Mouse (Mus musculus) CD8-positive naive resting alpha-beta T cell, adult 2 months (primary cell): ENCODE measurements at regions not wholly inside any gene's neighbourhood (a gene's known extent, or its start where the extent isn't known, plus 50 kb on each side); places are given as distances from the start of the nearest gene placed in this dataset.

Experiments used
- DNase-seq, 2 experiments: peaks; one replicate each; pipeline ENCODE4 v3.0.0; 2022; ENCODE audit warnings: low read depth in 2 of 2, low spot score in 2 of 2

DNA sequence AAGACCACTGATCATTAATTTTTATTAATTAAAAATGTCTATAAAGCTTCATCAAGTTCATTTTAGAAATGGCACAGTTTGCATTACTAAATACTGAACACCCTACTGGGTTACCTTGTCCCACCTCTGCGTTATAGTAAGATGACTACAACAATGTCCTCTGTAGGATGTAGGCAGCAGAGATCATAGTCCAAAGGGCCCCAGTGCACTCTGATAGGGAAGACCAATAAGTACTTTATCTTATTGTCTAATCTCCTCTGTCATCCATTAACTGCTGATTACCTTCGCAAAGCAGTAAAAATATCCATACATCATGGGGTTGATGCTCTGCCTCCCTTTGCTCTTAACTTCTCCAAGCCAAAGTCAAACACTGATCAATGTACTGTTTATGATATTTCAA, 662.1 kb downstream of the Psat1 start:
- no peak for DNase-seq

DNA sequence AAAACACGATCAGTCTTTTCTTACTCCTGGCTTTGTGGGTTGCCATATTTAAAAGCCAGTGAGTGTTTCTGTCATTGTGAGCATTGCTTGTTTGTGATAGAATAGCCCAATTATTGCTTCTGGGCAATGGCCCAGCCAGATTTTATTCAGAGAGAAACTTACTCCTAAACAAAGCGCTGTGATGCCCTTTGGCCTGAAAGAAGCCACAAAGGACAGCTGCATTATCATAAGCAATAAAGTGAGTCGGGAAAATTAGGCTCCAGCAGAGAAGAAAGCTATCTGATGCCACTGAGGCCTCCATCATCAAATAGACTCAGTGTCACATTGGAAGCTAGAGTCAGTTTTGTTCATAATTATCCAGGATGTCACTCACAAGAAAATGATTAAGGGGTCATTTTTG, 644.9 kb upstream of the Tle4 start:
- no peak for DNase-seq

DNA sequence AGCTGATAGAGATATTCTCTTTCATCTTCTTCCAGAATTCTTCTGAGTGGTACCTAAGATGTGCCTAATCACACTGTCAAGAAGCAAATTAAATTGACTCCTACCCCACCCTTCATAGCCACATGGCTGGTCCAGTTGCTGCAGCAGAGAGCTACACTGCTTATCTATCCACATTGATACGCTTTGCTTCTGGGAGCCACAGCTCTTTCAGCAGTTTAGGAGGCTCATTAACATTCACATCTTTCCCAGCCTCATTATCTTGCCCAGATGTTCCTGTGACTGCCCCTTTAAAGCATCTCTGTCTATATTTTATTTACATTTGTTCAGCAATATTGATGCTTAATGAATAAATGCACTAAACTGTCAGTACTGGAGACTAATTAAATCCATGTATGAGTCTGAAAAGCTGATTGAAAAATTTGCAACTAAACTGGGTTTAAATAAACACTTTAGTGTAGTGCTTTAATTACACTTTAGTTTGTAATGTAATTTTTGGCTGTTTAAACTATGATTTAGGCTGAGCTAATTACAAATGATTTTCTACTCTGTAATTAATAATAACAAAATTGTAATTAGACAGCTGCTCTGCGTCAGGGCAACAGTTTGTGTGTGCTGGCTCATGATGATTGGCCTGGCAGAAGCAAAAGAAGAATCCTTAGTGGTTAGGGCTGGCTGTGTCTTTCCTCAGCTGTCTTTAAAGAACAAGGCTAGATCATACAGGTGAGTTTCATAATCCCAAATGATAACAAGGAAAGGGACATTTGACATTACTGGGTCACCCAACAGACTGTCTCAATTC, 632.5 kb upstream of the Tle4 start:
- DNase-seq, result no peak

DNA sequence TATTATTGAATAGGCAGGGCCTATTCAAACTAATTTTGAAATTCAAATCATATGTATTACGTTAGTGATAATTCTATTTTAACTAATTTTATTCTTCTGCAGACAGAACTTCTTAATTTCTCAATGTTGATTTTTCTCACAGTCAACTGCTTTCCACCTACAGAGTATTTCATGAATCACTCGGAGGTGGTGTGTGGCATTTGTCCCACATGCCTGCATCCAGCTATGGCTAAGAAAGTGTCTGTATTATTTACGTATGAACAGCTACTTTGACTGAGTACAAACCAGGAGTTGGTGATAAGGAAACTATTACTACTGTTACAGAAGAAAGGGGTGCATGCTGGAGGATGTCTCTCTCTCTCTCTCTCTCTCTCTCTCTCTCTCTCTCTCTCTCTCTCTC, 619.5 kb upstream of the Tle4 start:
- DNase-seq, result no peak

DNA sequence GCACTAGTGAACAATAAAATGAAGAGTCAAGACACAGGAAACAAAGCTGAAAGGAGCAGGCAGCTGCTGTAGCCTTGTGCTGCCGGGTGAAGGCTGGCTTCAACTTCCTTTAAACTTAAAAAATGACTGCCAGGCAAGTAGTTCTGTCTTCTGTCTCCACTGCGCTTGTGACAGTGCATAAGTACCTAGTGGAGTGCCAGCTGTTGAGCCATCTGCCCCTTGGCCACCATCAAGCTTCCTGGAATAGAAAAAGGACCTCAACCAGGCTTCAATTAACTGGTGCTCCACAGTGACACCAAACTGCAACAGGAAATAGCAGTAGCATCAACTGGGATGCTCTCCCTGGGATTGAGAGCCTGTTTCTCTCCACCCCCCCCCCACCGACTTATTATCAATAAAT, 616.8 kb upstream of the Tle4 start:
- DNase-seq, result no peak

DNA sequence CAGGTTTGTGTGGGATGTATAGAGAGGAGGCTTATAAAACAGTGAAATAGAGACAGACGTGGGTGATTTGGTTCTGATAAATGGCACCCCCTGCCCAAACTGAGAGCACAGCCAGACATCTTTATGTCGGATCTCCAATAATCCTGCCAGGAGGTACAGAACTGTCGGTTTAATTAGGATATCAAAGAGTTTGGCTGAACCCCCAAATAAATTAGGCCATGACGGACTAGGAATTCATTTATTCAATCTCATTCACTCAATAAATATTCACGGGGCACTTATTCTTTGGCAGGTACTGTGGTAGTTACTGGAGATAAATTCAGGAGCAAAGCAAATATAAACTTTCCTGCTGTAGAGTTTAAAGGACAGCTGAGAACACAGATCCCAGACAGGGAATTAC, 615.0 kb upstream of the Tle4 start:
- no peak for DNase-seq

DNA sequence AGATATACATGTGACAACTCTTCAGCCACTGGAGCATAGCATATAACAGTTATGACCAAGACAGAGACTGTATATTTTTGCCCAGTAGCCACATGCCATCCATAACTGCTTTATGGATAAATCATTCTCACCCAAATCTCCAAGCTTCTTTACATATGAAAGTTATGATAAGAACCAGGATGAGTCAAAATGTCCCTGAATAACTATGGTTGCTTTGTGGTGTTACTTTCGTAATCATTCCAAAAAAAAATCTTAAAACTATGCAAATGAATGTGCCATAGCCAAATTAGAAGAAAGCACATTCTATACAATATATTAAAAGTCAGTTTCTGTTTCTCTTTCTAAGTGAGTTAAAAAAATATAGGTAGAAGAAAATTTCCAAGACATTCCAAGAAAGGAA, 605.2 kb upstream of the Tle4 start:
- no peak for DNase-seq

DNA sequence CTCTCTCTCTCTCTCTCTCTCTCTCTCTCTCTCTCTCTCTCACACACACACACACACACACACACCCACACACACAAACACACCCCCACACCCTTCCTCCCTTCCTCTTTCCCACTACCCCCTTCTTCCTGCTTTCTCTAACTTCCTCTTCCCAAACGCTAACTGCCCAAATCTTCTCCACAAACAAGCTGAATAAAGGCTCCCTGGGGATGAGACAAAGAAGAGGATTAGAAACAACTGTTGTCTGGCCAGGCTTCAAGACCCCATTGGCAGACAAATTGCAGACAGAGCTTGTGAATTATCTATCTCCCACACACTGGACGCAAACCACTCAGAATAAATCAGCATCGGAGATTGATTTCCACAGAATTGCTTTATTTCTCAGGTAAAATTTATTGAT, 603.4 kb upstream of the Tle4 start:
- DNase-seq, result no peak

DNA sequence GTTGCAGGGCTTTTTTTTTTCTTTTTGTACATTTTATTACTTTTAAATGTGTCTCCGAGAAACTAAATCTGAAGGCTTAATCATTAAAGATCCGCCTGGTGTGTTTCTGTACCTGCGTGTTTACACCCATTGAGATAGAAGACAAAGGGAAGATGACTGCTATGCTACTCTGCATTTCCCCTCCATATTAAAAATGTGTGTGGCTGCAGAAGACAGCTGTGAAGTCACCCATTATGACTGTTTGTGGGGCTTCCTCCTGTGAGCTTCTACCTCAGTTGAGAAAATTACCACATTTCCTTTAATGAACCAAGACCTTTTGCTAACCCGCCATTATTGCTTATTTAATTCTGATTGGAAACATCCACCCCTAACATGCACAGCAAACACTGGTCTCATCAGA, 602.9 kb upstream of the Tle4 start:
- no peak for DNase-seq

DNA sequence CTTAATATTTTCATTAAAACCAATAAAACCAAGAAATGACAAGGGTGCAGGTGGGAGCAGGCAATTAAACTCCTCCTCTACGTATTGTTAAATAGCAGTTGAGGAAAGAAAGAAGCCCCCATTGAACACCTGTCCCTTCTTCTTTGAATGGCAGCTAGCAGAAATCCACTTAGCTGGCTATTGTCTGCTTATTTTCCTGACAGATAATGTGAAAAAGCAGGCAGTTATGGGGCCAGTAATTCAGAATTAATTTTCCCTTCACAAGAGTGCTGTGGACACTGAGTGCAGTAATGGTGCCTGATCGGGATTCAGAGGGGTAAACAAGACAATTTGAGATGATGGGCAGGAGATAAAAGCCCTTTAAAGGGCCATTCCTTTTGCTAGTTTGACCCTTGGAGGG, 602.5 kb upstream of the Tle4 start:
- DNase-seq, result no peak

DNA sequence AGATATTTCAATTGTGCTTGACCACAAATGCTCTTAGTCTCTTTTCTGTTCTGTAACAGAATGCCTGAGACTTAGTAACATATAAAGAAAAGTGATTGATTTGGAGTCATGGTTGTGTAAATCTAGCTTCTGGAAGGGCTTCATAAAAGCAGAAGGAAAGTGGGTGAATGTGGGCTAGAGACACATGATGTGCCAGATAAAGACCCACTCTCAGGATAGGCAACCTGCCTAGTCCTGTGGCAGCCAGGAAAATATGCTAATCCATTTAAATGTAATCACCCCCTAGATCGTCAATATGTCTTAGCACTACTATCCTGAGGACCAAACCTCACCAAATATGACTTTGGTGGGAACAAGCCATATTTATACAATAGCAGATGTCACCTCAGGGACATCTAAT, 601.8 kb upstream of the Tle4 start:
- no peak for DNase-seq

DNA sequence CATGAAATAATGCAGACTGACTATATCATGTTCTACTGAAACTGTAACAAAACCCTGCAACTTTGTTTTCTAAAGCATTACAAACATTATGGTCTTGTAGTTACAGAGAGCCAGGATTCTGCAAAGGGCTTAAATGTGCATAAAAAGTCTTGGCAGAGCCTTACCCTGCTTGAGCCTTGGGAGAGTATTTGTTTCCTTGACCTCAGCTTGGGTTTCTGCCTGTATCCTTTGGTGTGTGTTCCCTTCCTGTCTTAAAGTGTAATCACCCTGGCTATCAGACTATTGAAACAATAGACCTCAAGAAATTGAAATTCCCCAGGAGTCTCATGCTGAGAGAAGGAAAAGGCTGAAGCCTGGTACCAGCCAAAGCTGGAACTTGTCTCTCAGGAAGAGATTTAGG, 577.4 kb upstream of the Tle4 start:
- DNase-seq, result no peak

DNA sequence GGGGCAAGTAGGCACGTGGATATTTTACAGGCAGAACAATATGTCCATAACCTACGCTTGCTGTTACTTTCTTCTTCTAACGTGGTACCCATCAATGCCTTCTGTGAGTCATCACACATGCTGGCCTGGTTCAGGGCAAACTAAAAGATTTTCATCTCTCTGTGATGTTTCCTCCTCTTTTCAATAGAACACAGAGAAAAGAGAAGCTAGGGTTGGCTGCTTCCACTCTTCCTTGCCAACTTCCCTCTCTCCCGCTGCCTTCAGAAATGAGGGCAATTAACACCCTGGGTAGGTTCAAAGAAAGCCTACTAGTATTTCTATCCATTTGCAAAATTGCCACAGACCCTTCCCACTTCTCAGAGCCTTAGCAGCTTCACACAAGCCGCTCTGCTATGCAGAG, 575.5 kb upstream of the Tle4 start:
- no peak for DNase-seq

DNA sequence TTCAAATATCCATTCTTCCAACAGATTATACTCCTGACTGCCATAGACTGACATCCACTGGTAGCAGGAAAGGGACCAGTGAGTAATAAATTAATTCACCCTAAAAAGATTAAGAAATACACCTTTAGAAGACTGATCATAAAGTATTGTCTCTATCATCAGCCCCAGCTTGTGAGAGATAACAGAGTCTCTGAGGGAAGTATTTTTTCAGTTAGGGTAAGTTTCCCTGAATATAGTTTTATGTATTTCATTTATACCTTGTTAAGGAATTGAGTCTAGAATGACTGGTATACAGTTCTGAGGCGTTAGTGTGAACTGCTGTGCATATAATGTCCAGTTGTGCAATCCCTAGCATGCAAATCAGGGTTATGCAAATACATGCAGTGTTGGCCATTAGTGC, 569.3 kb upstream of the Tle4 start:
- DNase-seq, result no peak

DNA sequence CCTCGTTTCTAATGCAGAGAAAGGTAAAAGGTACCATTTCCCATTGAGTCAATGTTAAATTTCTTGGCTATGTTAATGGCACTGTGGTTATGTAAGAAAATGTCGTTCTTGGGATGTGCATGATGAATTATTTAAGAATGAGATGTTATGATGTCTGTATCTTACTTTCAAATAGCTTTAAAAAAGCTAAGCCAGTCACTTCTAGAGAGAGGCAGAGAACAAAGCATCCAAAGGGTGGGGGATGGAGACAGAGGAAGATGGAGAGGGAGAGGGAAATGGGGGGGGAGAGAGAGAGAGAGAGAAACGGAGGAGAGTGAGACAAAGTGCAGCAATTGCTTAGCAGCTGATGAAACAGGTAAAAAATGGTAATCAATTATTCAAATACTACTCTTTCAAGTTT, 562.8 kb upstream of the Tle4 start:
- no peak for DNase-seq

DNA sequence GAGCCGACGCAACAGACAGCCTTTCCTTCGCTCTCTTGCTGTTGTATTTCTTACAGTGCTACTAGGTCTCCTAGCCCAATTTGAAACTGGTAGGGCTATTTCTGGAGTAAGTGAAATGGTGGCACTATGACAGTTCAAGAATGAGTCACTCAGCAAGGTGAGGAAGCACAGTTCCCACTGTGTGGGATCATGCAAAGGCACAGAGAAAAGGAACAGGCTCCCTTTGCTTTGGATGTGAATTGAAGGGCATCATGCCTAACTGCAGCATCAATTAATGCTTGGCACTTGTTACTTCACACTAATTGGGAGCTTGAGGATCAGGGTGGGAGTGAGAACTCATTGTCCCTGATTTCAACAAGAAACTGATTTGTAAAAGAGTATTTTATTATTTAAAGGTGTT, 560.8 kb upstream of the Tle4 start:
- DNase-seq, result no peak

DNA sequence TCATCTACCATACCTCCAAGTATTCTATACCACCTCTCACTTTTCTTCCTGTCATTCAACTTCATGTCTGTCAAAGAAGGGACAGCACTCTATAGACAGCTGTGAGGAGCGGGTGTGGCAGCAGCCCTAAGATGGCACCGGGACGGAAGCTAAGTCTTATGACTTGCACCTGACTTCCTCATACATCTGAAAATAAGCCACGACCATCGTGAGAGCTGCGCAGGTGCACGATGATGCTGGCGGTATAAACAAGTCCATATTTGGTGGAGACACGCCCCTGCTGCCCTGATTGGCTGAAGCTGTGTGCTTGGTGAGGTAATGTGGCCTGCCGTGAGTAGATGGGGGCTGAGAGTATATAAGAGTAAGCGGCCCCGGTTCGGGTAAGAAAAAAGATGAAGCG, 560.3 kb upstream of the Tle4 start:
- DNase-seq, result no peak

DNA sequence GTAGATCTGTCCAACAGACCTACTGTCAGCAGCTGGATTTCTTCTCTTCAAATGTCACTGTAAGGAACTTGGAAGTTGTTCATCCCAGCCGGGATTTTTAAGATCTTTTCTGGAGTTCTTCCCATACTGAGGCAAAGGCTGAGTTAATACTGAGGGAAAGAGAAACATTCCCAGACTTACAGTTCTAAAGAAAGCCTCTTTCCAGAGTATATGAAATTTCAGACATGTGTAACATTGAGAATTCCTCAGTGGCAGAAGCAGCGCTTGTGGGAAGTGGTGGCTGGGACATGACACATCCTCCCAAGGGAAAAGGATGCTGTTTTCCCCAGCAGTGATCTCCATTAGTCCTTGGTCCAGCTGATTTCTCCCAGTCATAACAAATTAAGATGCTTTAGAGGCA, 556.8 kb upstream of the Tle4 start:
- DNase-seq, result no peak

DNA sequence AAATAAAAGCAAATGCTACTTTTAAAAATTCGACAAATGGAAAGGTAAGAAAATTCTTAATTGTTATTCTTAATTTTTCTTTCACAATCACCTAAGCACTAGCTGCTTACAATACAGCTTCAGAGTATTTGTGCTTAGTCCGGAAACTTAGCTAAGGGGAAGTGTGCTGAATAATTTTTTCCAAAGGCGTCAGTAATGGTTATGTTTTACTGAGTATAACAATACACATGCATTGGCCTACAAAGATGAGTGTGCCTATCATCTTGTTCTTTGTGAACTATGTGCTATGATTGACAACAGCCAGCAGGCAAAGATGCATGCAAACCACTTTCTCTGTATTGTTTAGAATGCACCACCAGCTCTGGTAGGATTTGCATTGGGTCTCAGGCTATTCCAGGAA, 548.5 kb upstream of the Tle4 start:
- no peak for DNase-seq

DNA sequence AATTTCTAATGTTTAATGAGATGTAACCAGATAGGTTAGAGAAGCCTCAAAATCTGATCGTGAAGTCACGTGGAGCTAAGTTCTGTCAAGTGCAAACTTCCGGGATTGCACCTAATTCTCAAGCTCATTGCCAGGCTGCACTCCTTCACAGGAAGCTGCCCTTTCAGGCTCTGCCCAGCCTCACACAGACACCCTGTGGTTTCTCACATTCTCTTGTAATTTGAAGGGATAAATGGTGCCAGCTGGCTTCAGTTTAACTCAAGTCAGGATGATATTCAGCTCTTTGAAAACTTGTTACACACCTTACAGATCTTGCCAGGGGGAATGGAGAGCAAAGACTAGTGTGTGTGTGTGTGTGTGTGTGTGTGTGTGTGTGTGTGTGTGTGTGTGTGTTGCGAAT, 529.3 kb upstream of the Tle4 start:
- DNase-seq, result no peak

DNA sequence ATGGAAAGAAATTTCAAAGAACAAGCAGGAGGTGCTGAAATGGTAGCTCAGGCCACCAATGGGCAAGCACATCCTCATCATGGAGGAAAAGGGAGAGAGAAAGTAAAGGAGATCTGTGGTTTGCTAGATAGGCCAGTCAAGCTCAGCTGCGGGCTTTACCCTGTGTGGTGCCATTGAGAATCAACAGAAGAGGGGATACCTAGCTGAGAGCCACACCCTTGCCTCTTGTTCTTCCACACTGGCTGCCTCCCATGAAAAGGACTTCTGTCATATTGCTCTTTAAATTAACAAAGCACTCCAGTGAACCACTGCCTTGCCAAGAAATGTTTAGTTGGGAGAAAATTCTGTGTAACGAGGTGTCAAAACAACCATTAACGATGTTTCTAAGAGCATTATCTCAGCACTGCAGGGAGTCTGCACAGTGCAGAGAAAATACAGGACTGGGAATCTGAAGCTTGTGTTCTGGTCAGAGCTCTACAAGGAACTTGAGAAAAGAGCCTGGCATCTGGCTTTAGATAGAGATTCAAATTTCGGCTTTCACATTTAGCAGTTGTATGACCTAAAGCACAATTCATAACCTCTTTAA, 510.7 kb upstream of the Tle4 start:
- DNase-seq, result no peak

DNA sequence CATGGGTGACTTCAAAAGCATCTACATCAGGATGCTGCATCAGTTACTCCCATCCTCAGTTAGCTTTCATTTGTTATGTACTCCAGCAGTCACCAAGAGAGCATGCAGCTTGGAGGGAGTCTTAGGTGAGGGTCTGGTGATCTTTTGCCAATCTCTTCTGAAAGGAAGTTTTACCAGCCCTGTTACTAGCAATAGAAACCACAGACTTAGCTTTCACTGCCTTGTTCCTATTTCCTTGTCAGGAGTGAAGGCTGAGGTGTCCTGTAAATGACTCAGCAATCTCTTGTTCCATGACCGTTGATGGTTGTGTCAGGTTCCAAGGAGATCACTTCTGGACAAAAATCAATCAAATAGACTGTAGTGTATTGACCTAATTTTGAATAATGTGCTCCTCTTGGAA, 497.2 kb upstream of the Tle4 start:
- no peak for DNase-seq

DNA sequence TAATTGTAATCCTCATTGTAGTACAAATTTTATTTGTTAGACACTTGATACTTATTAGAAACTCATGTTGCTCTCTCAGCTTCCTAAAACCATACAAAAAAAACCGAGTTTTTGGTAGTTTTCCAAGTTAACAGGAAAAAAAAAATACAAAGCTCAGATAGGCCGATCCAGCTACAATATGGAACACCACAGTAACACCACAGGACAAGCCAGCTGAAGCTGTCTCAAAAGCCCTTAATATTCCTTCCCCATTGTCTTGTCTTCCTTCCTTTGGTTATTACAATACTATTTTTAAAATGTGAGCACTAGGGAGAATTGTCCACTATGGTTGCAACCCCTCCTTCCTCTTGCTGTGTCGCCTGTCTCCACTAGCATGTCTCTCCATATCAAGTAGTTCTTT, 495.7 kb upstream of the Tle4 start:
- no peak for DNase-seq
